Mouse (Mus musculus): Measurements from ENCODE around the gene Gm42688. TPM values are rescaled to one million over a fixed set of nuclear protein-coding genes. Genes with fewer than 3 reads are reported as not detected.
"Not testable (repeated sequence)": the region's sequence is repeated elsewhere in the genome, so short reads cannot be mapped to it uniquely, and the experiment has no call there.

Gm42688 gene
- polyA plus RNA-seq, 1 experiment from 2014 or later, result 3.7 TPM

DNA sequence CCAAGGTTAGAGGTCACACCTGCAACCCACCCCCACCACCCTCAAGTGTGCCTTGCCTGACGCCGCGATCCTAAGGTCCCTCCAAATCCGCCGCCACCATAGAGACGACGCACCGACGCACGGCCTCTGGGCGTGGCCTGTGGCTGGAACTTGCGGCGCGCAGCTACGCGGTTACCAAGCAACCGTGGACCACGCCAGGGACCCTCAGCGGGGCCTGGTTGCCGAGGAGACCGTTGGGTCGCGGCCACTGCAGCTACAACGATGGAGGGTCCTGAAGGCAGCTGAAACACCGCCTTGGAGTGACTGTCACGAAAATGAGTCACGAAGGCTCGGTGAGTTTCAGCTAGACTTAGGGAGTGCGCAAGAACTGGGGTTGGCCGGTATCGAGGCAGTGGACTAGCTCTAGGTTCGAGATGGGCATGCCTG, 54.9 kb downstream of the Gm42688 start, which contains the start of the genes Wdr54 and 1700003E16Rik:
Wdr54 (minus strand) TSS at position 139 of the 426 bp plus-strand sequence.
1700003E16Rik (plus strand) TSS at position 146 of the 426 bp plus-strand sequence.
- H3K4me1 ChIP-seq, result peaks cover 28% of the 10 kb centered on the region
- 2% methylated on average over 32 of the region's 32 CpGs for WGBS
- peaks cover 22% of the 10 kb centered on the region for H3K36me3 ChIP-seq (replicated peaks)
- ATAC-seq (ENCODE audit: low FRiP score), result peak; percentile 94
- H3K27me3 ChIP-seq, result peaks cover 15% of the 10 kb centered on the region
- no peaks in the 10 kb centered on the region for H3K9me3 ChIP-seq
- peak within 1 kb of the TSS; percentile 83 for H3K4me2 ChIP-seq
- peak within 1 kb of the TSS; percentile 19; the same call in 1 of the 2 replicates for H3K27ac ChIP-seq
- H3K9ac ChIP-seq, result peak within 1 kb of the TSS; percentile 62
- peak within 1 kb of the TSS; percentile 60 for H3K4me3 ChIP-seq (replicated peaks)

DNA sequence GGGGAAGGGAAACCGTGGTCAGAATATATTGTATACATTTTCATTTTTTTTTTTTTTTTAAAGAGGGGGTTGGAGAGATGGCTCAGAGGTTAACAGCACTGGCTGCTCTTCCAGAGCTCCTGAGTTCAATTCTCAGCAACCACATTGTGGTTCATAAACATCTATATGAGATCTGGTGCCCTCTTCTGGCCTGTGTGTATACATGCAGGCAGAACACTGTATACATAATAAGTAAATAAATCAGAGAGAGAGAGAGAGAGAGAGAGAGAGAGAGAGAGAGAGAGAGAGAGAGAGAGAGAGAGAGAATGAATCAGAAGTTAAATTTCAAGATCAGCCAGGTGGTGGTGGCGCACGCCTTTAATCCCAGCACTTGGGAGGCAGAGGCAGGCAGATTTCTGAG, 58.0 kb downstream of the Gm42688 start:
- H3K27me3 ChIP-seq, result peaks cover 38% of the 10 kb centered on the region
- peaks cover 31% of the 10 kb centered on the region for H3K4me1 ChIP-seq
- not testable (repeated sequence) for H3K27ac ChIP-seq; H3K9ac ChIP-seq; H3K4me2 ChIP-seq; ATAC-seq (ENCODE audit: low FRiP score); H3K9me3 ChIP-seq; H3K36me3 ChIP-seq (replicated peaks); H3K4me3 ChIP-seq (replicated peaks)
- 37% methylated on average over 3 of the region's 3 CpGs for WGBS

MicroRNA genes within 50 kb of the gene (microRNA counts, 519-probe panel; counts per million panel counts)
- microRNA mmu-miR-3470a+mmu-miR-3470b, result not detected

Small RNAs within 50 kb of the gene (microRNA-seq; reads per million reads assigned to microRNA genes)
- gene Mir3470a, result not detected

Other genes with a start within 250 kb of the Gm42688 start
- 4.6 and 5.9 TPM in 2 replicates for gene Sema4f, start 161.8 kb upstream of the Gm42688 start, polyA plus RNA-seq (2016; fragmentation: Nextera tagmentation; extraction: Ambion mirVana)
- not detected in 2 replicates for gene M1ap, start 154.7 kb upstream of the Gm42688 start, polyA plus RNA-seq (2016; fragmentation: Nextera tagmentation; extraction: Ambion mirVana)
- gene Dok1, start 68.1 kb upstream of the Gm42688 start, polyA plus RNA-seq (2016; fragmentation: Nextera tagmentation; extraction: Ambion mirVana), result 4.9 and 5.4 TPM in 2 replicates
- 6.2 and 8.0 TPM in 2 replicates for gene Loxl3, start 67.4 kb upstream of the Gm42688 start, polyA plus RNA-seq (2016; fragmentation: Nextera tagmentation; extraction: Ambion mirVana)
- 137 and 142 TPM in 2 replicates for gene Aup1, start 47.1 kb upstream of the Gm42688 start, polyA plus RNA-seq (2016; fragmentation: Nextera tagmentation; extraction: Ambion mirVana)
- gene Htra2, start 46.3 kb upstream of the Gm42688 start, polyA plus RNA-seq (2016; fragmentation: Nextera tagmentation; extraction: Ambion mirVana), result 64.3 and 65.9 TPM in 2 replicates
- gene Dqx1, start 43.8 kb upstream of the Gm42688 start, polyA plus RNA-seq (2016; fragmentation: Nextera tagmentation; extraction: Ambion mirVana), result 0.63 and 0.88 TPM in 2 replicates
- not detected in 2 replicates for gene Tlx2, start 31.3 kb upstream of the Gm42688 start, polyA plus RNA-seq (2016; fragmentation: Nextera tagmentation; extraction: Ambion mirVana)
- gene Pcgf1, start 23.7 kb upstream of the Gm42688 start, polyA plus RNA-seq (2016; fragmentation: Nextera tagmentation; extraction: Ambion mirVana), result 36.3 and 37.0 TPM in 2 replicates
- gene Lbx2, start 15.2 kb upstream of the Gm42688 start, polyA plus RNA-seq (2016; fragmentation: Nextera tagmentation; extraction: Ambion mirVana), result 0.27 TPM in 1 of 2 replicates, not detected in the other
- 2.6 and 3.4 TPM in 2 replicates for gene Ccdc142, start within 50 bp of the Gm42688 start, polyA plus RNA-seq (2016; fragmentation: Nextera tagmentation; extraction: Ambion mirVana)
- 117 TPM in 2 replicates for gene Mrpl53, start 7.4 kb downstream of the Gm42688 start, polyA plus RNA-seq (2016; fragmentation: Nextera tagmentation; extraction: Ambion mirVana)
- gene Mogs, start 13.9 kb downstream of the Gm42688 start, polyA plus RNA-seq (2016; fragmentation: Nextera tagmentation; extraction: Ambion mirVana), result 37.4 and 38.6 TPM in 2 replicates
- gene Wbp1, start 19.9 kb downstream of the Gm42688 start, polyA plus RNA-seq (2016; fragmentation: Nextera tagmentation; extraction: Ambion mirVana), result 202 and 219 TPM in 2 replicates
- gene Ino80b, start 23.8 kb downstream of the Gm42688 start, polyA plus RNA-seq (2016; fragmentation: Nextera tagmentation; extraction: Ambion mirVana), result 19.0 and 20.6 TPM in 2 replicates
- gene Rtkn, start 33.8 kb downstream of the Gm42688 start, polyA plus RNA-seq (2016; fragmentation: Nextera tagmentation; extraction: Ambion mirVana), result 19.9 and 20.1 TPM in 2 replicates
- gene Wdr54, start 54.8 kb downstream of the Gm42688 start, polyA plus RNA-seq (2016; fragmentation: Nextera tagmentation; extraction: Ambion mirVana), result 12.5 and 15.4 TPM in 2 replicates
- gene 1700003E16Rik, start 54.8 kb downstream of the Gm42688 start, polyA plus RNA-seq (2016; fragmentation: Nextera tagmentation; extraction: Ambion mirVana), result 1.8 and 2.7 TPM in 2 replicates
- gene Dctn1, start 64.3 kb downstream of the Gm42688 start, polyA plus RNA-seq (2016; fragmentation: Nextera tagmentation; extraction: Ambion mirVana), result 128 and 137 TPM in 2 replicates
- gene Slc4a5, start 118.2 kb downstream of the Gm42688 start, polyA plus RNA-seq (2016; fragmentation: Nextera tagmentation; extraction: Ambion mirVana), result 0.12 and 0.24 TPM in 2 replicates
- gene Mthfd2, start 224.3 kb downstream of the Gm42688 start, polyA plus RNA-seq (2016; fragmentation: Nextera tagmentation; extraction: Ambion mirVana), result 35.8 and 37.4 TPM in 2 replicates
- gene Mob1a, start 224.4 kb downstream of the Gm42688 start, polyA plus RNA-seq (2016; fragmentation: Nextera tagmentation; extraction: Ambion mirVana), result 56.3 and 57.3 TPM in 2 replicates
- gene Bola3, start 247.5 kb downstream of the Gm42688 start, polyA plus RNA-seq (2016; fragmentation: Nextera tagmentation; extraction: Ambion mirVana), result 106 and 109 TPM in 2 replicates